Mouse (Mus musculus) heart, adult 2 months (tissue): ENCODE data around the gene Tbce.

ENCODE experiments used
- CTCF ChIP-seq: fragments of 200-600 bp; IDR thresholded peaks from 2 replicates; pipeline ENCODE4 v1.8.1; 2022; ENCODE audit warnings: antibody characterized with exemption, mild to moderate bottlenecking, moderate library complexity
- POLR2A ChIP-seq: fragments of 200-500 bp; IDR thresholded peaks from 2 replicates; pipeline ENCODE4 v1.6.1; 2011; ENCODE audit warnings: mild to moderate bottlenecking, low read depth, low read length, control low read depth; ENCODE audit not compliant: insufficient read depth

DNA sequence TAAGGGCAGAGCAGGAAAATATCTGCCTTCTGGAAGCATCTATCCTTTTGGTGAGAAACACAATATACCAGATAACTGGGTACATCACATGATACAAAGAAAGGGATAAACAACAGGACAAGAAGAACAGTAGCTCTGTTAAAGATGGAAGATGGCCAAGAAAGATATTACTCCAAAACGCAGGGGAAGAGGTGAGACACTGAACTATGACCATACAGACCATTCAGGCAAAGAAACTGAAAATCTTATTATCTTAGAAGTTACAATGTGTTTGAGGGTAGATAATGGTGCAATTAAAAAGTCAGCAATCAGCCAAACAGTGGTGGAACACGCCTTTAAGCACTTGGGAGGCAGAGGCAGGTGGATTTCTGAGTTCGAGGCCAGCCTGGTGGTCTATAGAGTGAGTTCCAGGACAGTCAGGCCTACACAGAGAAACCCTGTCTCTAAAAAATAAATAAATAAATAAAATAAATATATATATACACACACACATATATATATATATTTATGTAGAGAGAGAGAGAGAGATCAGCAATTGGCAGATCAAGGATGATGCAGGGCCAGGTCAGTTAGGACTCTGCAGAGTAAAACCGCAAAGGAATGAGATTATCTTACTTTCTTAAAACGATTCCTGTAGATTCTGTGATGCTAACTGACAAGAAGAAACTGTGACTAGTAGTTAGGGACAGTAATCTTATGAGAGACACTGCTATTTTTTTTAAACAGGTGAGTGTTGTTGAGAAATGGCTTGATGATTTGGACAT, 5.9 kb downstream of the Tbce start:
- TF ChIP-seq CTCF (no peak), POLR2A (no peak)
